Mouse (Mus musculus) urinary bladder, postnatal 10 days (tissue): ENCODE measurements at regions not wholly inside any gene's neighbourhood (a gene's known extent, or its start where the extent isn't known, plus 50 kb on each side); places are given as distances from the start of the nearest gene placed in this dataset.

Source experiments
- DNase-seq: peaks from one replicate; pipeline ENCODE4 v3.0.0; 2022; ENCODE audit warnings: low spot score

DNA sequence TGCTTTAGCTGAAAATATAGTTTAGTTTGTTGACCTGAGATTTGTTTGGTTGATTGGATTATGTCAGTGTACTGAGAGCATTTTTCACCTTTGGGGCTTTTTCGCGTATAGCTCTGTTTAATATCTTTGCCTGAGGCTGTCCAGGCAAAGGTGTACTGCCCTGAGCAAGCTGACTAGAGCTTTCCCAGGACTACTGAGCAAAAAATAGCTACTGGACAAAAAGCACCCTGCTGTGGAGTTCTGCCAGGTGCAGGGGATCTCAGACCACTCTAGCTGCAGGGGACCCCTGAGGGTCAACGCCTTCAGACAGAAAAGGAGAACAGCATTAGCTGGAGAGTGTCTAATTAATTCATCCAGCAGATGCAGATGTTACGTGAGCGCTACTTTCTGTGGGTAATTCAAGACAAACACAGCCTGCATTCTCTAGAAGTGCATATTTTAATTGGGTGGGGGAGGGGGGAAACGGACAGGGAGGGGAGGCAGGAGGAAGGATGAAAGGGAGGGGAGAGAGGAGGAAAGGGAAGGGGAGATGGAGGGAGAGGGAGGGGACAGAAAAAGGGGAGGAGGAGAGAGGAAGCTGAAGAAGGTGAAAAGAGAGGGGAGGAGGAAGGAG, 61.7 kb downstream of the Thnsl1 start:
- no peak for DNase-seq

DNA sequence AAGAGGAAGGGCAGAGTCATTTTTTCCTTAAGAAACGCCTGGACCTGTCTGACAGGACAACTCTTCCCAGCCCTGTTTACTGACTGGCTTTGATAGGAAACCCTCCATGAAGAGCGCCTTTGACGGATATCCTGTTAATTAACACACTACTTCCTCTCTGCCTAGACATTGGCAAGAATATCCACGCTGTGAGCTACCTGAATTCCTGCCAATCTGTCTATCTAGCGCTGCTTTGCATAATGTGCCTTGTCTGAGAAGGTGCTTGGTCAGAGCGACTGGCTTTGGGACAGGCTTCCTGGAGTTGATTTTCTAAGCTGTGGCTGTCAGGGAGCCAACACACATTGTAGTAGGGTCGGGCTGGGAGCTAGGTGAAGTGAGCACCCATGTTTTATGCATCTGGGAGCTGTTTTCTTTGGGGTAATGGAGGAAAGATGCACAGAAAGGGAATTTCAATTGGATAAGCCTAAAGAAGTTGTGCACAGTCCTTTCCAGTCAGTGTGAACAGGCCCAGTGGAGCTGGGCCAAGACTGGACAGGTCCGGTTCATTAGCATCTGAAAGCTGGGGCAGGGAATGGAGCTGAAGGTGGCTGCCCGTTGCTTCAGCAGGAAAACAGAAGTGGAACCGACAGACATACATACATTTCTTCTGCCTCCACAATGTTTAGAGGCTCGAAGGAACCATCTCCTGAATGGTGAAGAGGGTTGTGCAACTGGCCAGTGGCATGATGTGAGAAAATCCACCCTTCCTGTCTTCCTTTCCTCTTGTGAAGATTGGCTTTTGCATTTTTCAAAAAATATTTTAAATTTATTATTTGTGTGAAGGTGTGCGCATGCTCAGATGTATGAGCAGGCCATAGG, 64.7 kb downstream of the Thnsl1 start:
- DNase-seq = no peak

DNA sequence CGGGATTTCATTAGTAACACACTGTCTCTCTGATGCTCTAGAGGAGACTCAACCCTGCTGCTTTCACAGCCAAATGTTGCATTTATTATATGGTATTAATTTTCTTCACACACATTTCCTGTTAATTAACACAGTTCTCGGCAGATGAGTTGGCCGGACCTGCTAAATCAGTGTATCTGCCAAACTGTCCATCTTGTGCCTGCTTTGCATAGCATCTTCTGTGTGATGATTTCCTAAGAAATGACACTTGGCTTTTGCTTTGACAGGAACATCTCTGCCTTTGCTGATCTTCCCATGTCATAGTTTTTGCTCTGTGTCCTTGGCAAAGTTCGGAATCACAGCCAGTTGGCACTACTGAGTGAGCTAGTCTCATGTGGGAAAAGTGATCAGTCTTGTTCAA, 67.9 kb downstream of the Thnsl1 start:
- DNase-seq = no peak

DNA sequence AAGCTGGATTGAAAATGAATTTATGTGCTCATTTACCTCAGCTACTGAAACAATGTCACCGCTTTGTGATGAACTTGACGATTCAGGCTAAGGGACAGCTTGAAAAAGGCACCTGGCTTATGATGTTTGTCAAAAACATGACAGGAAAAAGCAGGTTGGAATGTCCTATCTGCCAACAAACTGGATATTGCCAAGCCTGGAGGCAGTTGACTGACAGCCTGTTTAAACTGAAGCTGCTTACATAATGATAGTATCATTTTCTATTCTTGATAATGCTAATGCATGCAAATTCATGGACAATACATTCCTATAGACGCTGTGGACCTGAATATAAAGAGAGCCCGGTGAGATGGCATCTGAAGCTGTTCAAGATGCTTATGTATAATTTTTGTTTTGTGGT, 69.8 kb downstream of the Thnsl1 start:
- DNase-seq = no peak

DNA sequence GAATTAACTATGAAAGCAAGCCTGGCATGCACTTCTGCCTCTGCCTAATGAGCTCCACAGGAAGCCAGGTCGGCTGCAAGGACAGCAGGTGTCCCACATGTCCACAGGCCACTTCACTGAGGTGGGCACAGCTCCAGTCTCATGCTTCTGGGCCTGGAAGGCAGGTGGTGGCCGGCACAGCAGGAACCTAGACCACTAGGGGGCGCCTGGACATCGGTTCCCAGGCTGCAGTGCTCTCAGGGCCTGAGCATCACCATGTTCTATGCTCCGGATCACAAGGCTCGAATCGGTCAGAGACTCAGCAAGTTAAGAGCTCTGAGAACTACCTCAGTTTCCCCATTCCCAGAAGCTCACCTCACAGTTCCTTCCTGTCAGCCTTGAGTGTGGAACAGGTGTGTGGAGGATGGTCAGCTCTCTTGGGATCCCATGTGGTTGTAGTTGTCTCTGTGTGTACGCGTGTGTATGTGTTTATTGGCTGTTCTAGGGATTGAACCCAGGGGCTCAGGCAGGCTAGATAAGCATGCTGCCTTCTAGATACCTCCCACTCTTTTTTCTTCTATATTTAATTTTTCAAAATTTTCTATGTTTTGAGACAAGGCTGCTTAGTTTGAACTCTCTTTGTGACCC, 75.4 kb downstream of the Thnsl1 start:
- peak; percentile 19 for DNase-seq

DNA sequence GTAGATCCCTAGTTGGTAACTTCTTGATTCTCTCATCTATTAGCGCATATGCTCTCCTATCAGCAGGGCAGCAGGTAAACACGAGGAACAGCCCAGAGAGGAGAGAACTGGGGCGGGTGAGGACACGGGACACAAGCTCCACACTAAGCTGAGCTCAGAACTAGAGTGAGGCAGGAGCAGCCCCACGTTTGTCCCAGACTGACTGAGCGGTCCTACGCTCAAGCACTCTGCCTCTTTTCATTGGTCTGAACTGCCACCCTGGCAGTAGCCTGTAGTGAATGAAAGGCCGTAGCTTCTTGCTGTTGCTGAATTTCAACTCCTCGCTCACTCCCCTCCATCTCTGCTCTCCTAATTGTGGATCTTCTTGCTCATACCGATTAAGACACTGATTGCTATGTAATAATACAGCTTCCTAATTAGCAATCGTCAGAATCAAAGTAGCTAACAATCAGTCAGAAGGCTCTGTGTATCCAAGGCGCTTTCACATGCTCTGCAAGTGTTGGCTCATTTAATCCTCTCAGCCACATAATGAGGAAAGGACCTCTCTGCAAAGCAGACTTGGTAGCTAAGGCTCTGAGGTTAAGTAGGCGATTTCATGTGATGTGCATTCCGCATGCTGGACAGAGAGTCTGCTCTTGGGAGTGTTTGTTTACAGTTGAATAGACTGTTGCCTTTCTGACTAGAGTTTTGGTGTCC, 77.1 kb downstream of the Thnsl1 start:
- DNase-seq = no peak

DNA sequence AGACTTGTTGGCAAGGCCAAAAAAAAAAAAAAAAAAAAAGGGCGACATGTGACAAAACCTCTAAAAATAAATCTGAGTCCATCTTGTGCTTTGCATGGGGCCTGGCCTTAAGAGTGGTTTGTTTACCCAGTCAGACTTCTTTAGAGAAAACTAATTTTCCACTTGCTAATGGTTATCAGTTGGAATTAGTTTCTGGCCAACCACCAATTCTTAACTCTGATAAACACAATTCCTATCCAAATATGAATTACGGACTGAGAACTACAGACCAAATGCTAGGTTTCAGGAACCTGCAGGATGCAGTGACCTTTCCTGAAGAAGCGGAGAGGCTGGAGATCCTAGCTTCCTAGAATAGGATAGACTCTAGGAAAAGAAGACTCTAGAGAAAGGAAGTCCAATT, 79.4 kb downstream of the Thnsl1 start:
- no peak for DNase-seq

DNA sequence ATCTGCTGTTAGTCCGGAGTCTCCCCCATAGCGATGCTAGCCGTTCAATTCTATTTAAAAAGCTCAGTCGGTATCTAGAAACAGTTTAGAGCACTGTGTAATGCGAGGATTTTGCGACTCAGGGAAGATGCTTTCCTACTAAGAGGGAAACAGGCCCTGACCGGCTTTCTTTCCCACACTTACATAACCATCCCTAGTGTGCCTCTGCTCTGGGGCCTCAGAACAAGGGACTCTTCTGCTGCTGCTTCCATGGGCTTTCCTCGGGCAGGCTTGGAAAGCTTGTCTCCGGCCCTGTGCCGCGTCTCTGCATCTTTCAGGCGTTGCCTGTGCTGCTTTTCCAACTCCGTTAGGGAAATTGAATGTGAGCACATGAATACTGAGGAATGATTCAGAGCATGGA, 79.6 kb upstream of the Gpr158 start:
- no peak for DNase-seq

DNA sequence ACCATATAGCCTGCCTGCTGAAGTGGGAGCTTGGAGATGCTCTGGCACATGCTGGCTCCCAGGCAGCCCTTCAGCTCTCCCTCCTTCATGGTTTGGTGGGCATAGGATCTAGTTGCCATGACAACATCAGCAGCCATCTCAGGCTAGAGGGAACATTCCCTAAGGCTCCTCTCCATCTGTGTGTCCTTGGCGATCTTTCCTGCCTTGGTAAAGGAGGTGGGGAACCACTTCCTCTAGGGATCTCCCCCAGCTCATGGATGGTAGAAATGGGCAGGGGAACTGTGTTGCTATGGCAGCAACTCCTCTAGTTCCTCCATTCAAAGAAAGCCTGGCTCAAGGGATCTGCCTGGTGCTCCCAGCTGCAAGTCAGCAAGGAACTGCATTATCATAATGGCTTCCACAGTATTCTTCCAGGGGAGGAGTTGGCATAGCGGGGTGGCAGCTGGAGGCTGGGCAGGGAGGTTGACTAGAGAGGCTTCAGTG, 74.6 kb upstream of the Gpr158 start:
- DNase-seq = no peak

DNA sequence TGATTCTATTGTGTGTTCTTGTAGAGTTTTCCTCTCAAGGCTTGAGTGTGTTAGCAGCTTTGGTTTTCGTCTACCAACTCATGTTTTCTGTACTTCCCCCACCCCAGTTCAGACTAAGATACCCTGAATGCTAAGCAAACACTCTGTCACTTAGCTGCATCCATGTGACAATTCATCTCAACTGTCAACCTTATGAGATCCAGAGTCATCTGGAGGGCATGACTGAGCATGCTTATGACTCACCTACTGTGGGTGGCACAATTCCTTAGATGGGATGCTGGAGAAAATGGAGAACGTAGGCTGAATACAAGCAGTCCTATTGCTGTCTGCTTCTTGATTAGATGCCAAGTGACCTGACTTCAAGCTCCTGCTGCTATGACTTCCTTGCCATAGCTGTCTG, 73.3 kb upstream of the Gpr158 start:
- DNase-seq = no peak

DNA sequence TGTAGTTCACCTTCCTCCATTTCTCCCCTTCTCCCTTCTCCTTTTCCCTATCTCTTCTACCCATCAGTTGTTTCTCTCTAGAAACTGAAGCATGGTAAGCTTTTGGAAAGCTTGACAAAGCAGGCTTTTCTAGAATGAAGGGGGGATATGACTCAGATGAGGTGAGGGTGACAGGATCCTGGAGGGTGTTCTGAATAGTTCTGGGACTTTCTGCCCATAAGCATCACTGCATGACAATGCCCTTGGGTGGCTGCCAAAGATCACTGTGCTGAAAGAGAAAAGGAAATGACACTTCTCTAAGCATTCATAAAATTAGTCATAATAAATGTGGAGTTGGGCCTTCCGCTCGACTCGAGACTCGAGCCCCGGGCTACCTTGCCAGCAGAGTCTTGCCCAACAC, 67.7 kb upstream of the Gpr158 start:
- no peak for DNase-seq
